Mouse (Mus musculus) limb, embryonic 14.5 days (tissue): ENCODE results near the gene Clcn7. TPM values are rescaled to one million over a fixed set of nuclear protein-coding genes. Genes with fewer than 3 reads are reported as not detected.
A peak's percentile ranks its signal among the peaks of the same experiment; 100 is the strongest.

Source experiments
- ATAC-seq: fragments of 200-750 bp; cut with Nextera tagmentation; 2 replicates; pipeline ENCODE4 v1.8.0; 2017; ENCODE audit warnings: low read depth, moderate number of reproducible peaks, moderate TSS enrichment; ENCODE audit not compliant: low FRiP score
- DNase-seq: peaks from one replicate; pipeline ENCODE4 v3.0.0-alpha.2; 2015; ENCODE audit warnings: low spot score
- H3K27ac ChIP-seq: fragments of 300-500 bp; sonication (generic); replicated peaks from 2 replicates; pipeline ENCODE4 v1.5.1; 2014; ENCODE audit warnings: low read depth, mild to moderate bottlenecking, low read length, moderate library complexity, mixed read lengths
- H3K27me3 ChIP-seq: fragments of 300-500 bp; sonication (generic); 2 replicates; pipeline ENCODE4 v1.6.1; 2014; ENCODE audit warnings: low read length, mixed read lengths; ENCODE audit not compliant: control insufficient read depth, insufficient read depth
- H3K36me3 ChIP-seq: fragments of 300-500 bp; sonication (generic); 2 replicates; pipeline ENCODE4 v1.6.1; 2014; ENCODE audit warnings: mild to moderate bottlenecking, low read length, moderate library complexity, mixed read lengths; ENCODE audit not compliant: control insufficient read depth, insufficient read depth
- H3K4me1 ChIP-seq: fragments of 300-500 bp; sonication (generic); 2 replicates; pipeline ENCODE4 v1.6.1; 2014; ENCODE audit warnings: antibody characterized with exemption, low read length, mixed read lengths; ENCODE audit not compliant: control insufficient read depth, insufficient read depth
- H3K4me2 ChIP-seq: fragments of 300-500 bp; sonication (generic); replicated peaks from 2 replicates; pipeline ENCODE4 v1.6.1; 2014; ENCODE audit warnings: low read depth, mild to moderate bottlenecking, low read length, moderate library complexity; ENCODE audit not compliant: severe bottlenecking
- H3K4me3 ChIP-seq: fragments of 300-500 bp; sonication (generic); replicated peaks from 2 replicates; pipeline ENCODE4 v1.5.1; 2014; ENCODE audit warnings: low read length
- H3K9ac ChIP-seq: fragments of 300-500 bp; sonication (generic); 2 replicates; pipeline ENCODE4 v1.6.1; 2014; ENCODE audit warnings: mild to moderate bottlenecking, low read depth, low read length, moderate library complexity; ENCODE audit not compliant: severe bottlenecking
- H3K9me3 ChIP-seq: fragments of 300-500 bp; sonication (generic); 2 replicates; pipeline ENCODE4 v1.6.1; 2016; ENCODE audit warnings: low read length; ENCODE audit not compliant: control insufficient read depth
- POLR2A ChIP-seq: fragments of 200-500 bp; IDR thresholded peaks from 2 replicates; pipeline ENCODE4 v1.8.0; 2012; ENCODE audit warnings: inconsistent platforms, mild to moderate bottlenecking, moderate library complexity, borderline replicate concordance; ENCODE audit not compliant: insufficient read depth, insufficient read length; ENCODE audit errors: extremely low read depth
- WGBS: fragments of 180-500 bp; shearing (Covaris S2); extraction: QIAGEN DNeasy Blood & Tissue Kit; methylation state at CpG from one replicate; pipeline ENCODE4 v1.1.7; 2014; 5-methylcytosine and 5-hydroxymethylcytosine counted together
- polyA plus RNA-seq, 2 experiments: library from polyadenylated mRNA; depleted of rRNA in 1 of 2; stranded (reverse) in 1 of 2; unstranded in 1 of 2; fragments of >200 nt; fragmentation: Nextera tagmentation in 1 of 2; extraction: Ambion mirVana in 1 of 2; gene quantifications; 2 replicates each; pipeline versions ENCODE4 v1.2.1 to v1.2.3; 2012 to 2014

Gene Clcn7
- polyA plus RNA-seq, 2 experiments = 21.3 to 32.4 TPM

- Histone ChIP-seq H3K9me3 (no peaks in the 10 kb centered on the region), H3K4me3 (peak overlapping the region; percentile 83), H3K27me3 (no peaks in the 10 kb centered on the region), H3K27ac (peak overlapping the region; percentile 79), H3K9ac (peak overlapping the region; percentile 81), H3K4me1 (peaks cover 22% of the 10 kb centered on the region), H3K4me2 (peak overlapping the region; percentile 90), H3K36me3 (peaks cover 28% of the 10 kb centered on the region)
- DNase-seq = no peak
- ATAC-seq = no peak
- 4% methylated on average over 11 of the region's 11 CpGs for WGBS
- TF ChIP-seq POLR2A = no peak
These were observed 54.6 kb downstream of the Clcn7 start for GRCm38 (mm10) chr17:25187784-25188149.

DNA sequence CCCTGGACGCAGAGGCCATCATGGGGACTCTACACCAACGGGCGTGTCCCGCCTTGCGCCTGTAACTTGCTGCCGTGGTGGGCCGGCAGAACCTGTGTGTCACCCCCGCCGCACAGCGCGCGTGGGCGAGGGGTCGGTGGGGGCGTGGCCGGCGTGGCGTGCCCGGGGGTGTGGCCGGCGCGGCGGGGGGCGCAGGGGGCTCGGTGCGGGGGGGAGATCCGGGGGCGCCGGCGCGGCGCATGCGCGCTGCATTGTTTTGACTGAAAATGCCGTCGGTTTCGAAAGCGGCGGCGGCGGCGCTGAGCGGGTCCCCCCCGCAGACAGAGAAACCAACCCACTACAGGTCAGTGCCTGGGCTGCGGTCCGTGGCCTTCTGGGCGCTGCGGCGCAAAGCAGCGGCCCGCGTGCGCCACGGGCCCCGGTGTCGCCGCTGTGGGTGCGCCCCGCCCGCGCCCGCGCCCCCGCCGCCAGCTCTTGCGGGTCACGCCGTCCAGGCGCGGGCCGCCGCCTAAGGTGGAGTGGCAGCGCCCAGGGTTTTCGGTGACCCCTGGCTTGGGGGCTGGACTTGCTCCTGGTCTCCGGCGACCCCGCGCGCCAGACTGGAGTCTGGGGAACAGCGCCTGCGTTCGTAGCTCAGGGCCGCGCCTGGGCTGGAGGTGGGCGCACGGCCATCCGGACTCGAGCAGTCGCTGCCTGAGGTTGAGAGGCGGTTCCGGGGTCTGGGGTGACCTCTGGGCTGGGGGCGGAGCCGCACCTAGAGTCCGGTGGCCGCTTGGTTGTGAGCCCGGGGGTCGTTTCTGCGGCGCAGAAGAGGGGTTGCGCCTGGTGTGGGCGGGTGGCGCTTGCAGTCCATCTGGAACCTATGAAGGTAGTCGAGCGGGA lies 55.2 kb downstream of the Clcn7 start, which contains the start of gene Unkl:
TSS of gene Unkl (plus strand) at position 248 of the 882 bp plus-strand sequence.
- peak; percentile 67 for DNase-seq
- Histone ChIP-seq H3K4me2 (peak within 1 kb of the TSS; percentile 90), H3K27ac (peak within 1 kb of the TSS; percentile 79), H3K9ac (peak within 1 kb of the TSS; percentile 81), H3K36me3 (peaks cover 30% of the 10 kb centered on the region), H3K27me3 (no peaks in the 10 kb centered on the region), H3K4me1 (peaks cover 22% of the 10 kb centered on the region), H3K4me3 (peak within 1 kb of the TSS; percentile 83), H3K9me3 (no peaks in the 10 kb centered on the region)
- TF ChIP-seq POLR2A = no peak
- under 1% methylated on average over 65 of the region's 104 CpGs for WGBS
- ATAC-seq = peak; percentile 58

- ATAC-seq (no peak), DNase-seq (no peak)
- TF ChIP-seq POLR2A = no peak
- Histone ChIP-seq H3K4me2 (peak overlapping the region; percentile 90), H3K9me3 (no peaks in the 10 kb centered on the region), H3K27ac (no peak overlapping the region), H3K4me3 (peak overlapping the region; percentile 83), H3K27me3 (no peaks in the 10 kb centered on the region), H3K9ac (peak overlapping the region; percentile 81), H3K36me3 (peaks cover 33% of the 10 kb centered on the region), H3K4me1 (peaks cover 22% of the 10 kb centered on the region)
- WGBS = 2% methylated on average over 7 of the region's 16 CpGs
These were observed 55.9 kb downstream of the Clcn7 start for GRCm38 (mm10) chr17:25189091-25189490.

DNA sequence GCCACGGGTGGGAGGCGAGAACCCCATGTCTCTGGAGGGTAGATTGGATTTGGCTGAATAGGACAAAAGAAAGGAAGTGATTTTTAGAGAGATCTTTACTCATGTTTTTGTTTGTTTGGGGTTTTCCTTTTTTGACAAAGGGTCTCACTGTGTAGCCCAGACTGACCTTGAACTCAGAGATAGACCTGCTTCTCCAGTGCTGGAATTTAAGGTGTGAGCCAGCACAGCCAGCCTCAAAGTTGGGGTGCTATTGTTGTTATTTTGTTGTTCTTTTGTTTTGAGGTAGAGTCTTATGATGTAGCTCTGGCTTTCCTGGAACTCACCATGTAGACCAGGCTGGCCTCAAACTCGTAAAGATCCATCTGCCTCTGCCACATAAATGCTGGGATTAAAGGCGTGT lies 69.2 kb downstream of the Clcn7 start:
- Histone ChIP-seq H3K4me2 (no peak overlapping the region), H3K4me3 (no peak overlapping the region), H3K27ac (no peak overlapping the region), H3K9ac (no peak overlapping the region), H3K9me3 (no peaks in the 10 kb centered on the region), H3K4me1 (no peaks in the 10 kb centered on the region), H3K36me3 (peaks cover 81% of the 10 kb centered on the region), H3K27me3 (no peaks in the 10 kb centered on the region)
- DNase-seq = no peak
- TF ChIP-seq POLR2A = no peak
- WGBS = 92% methylated on average over 4 of the region's 4 CpGs
- ATAC-seq = no peak

- Histone ChIP-seq H3K27me3 (no peaks in the 10 kb centered on the region), H3K27ac (no peak overlapping the region), H3K4me3 (no peak overlapping the region), H3K4me1 (no peaks in the 10 kb centered on the region), H3K36me3 (peaks cover 89% of the 10 kb centered on the region), H3K9ac (no peak overlapping the region), H3K4me2 (no peak overlapping the region), H3K9me3 (no peaks in the 10 kb centered on the region)
- no peak for ATAC-seq
- TF ChIP-seq POLR2A = no peak
- no peak for DNase-seq
- 87% methylated on average over 4 of the region's 4 CpGs for WGBS
These were observed 76.8 kb downstream of the Clcn7 start for GRCm38 (mm10) chr17:25210006-25210405.
